Mouse (Mus musculus): ENCODE measurements around the gene Krt31.

DNA sequence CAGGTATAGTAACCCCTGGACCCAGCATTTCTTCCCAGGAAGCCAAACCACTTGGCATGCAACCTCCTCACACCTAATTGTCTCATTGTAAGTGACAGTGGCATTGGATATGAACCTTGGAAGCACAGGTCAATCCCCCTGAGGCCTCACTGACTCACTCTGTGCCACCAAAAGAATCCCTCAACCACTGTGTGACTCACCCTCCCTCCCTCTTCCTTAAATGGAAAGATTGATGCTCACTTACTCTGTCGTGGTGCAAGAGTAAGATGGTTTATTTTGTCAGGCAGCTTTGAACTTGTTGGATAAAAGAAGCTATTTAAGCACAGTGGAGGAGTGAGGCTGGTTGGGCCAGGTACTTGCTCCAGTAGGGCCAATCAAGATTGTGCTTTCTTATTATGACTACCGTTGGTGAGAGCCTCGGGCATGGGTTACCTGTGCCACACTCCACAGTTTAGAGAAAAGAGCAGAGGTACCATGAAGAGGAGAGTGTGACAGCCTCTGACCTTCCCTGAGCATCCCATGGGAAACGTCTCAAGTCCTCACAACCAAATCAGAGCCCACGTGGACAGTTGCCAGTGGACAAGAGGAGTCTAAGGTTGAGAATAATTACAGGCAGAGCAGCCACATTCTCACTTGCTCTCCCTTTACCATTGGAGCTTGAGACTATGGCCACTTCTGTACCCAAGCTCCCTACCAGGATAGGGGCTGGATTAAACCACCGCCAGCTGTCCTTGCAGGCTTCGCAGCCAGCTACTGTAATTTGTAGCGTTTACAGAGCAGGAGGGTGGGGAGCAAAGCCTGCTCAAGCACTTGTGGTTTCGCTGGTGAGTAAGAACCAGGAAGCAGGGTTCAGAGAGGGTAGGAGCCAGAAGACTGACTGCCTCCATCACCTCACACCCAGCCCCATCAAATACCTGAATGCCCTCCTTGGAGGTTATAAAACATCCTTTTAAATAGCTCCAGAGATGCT is 5.6 kb upstream of the Krt31 start:
- TF ChIP-seq CTCF (IDR thresholded peaks at IDR 0.05; ENCODE audit: low read depth) = no peak
- TF ChIP-seq EP300 (IDR thresholded peaks at IDR 0.05; ENCODE audit: low read depth) = no peak
